Mouse (Mus musculus): ENCODE measurements around the gene Nanos1. TPM values are rescaled to one million over a fixed set of nuclear protein-coding genes. Genes with fewer than 3 reads are reported as not detected.

Gene Nanos1
- total and polyA plus RNA-seq, 3 experiments: 1.2 to 3.2 (median 1.3) TPM

DNA sequence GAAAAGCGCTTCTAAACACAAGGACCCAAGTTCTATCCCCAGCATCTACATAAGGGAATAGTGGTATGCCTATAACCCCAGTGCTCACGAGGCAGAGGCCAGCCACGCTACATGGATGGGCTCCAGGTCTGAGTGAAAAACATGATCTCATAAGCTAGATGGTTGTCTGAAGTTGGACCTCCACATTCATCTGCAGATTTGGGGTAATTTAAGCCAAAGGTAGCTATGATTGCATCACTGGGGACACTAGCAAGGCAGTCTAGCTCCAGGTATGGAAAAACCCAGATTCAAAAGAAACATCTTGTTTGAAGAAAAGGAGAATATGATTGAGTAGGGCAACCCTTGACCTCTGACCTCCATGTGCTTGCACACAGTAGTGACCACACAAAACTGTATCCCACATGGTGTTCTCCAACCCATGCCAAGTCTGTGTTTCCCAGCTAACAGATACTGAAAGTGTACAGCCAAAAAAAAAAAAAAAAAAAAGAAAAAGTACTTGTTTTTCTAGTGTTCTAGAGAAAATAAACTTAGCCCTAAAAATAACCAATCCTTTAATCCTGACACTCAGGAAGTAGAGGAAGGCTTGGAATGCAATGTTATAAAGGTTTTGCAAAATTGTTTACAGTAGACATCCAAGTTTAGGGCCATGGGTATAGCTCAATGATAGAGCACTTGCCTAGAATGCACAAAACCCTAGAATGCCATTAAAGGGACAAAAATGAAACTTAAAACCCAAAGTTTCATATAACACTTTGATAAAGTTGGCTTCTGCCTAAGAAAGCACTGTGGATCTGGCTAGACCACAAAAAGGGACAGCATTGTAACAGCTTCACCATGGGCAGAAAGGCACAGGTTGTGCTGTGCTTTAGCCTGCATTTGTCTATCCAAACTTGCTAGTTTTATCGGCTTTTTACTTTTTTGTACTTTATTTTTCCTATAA, 3.4 kb downstream of the Nanos1 start:
- no peak overlapping the region for H3K9ac ChIP-seq (ENCODE audit: insufficient read depth, low read depth)
- dilution Hi-C loops (cut with MboI; ENCODE audit: extremely low pct_ligation_motif_present, extremely low pct_unique_long_range_greater_than_20kb, low sequenced_read_pairs) (no loop called here), in situ Hi-C loops (cut with MboI; ENCODE audit: low pct_ligation_motif_present, low pct_unique_long_range_greater_than_20kb, low sequenced_read_pairs) (no loop called here)
- H3K4me1 ChIP-seq (ENCODE audit: control insufficient read depth in 1 of 2, insufficient read depth in 2 of 2): peaks cover 0 to 16% of the 10 kb centered on the region in 2 experiments; a peak in 2 of 4 replicates
- H3K4me2 ChIP-seq (ENCODE audit: insufficient read depth, low read depth, poor library complexity, severe bottlenecking): no peak overlapping the region
- H3K4me3 ChIP-seq (replicated peaks in 1 of 3; ENCODE audit: low read depth in 2 of 3, low read length in 2 of 3, poor library complexity in 1 of 3): no peak overlapping the region
- H3K36me3 ChIP-seq (replicated peaks in 1 of 2; ENCODE audit: control insufficient read depth in 1 of 2, insufficient read depth in 1 of 2, low read length in 1 of 2): peaks cover 25 to 46% of the 10 kb centered on the region in 2 experiments
- no peak overlapping the region for H3K27ac ChIP-seq (ENCODE audit: insufficient read depth, low read depth)
- no peaks in the 10 kb centered on the region for H3K9me3 ChIP-seq (replicated peaks; ENCODE audit: low read length)
- H3K27me3 ChIP-seq (replicated peaks): peaks cover 4% of the 10 kb centered on the region
- 0 out of 2 replicates have a peak, but pooled peaks have one; percentile 36 for TF ChIP-seq CHD2 (IDR thresholded peaks at IDR 0.05; ENCODE audit: low read length)
- TF ChIP-seq UBTF (IDR thresholded peaks at IDR 0.05; ENCODE audit: low read depth, low read length): no peak
- TF ChIP-seq MAX (IDR thresholded peaks at IDR 0.05; ENCODE audit: low read length): no peak
- TF ChIP-seq RAD21 (IDR thresholded peaks at IDR 0.05; ENCODE audit: low read depth, low read length): no peak
- 0 out of 2 replicates have a peak, but pooled peaks have one; percentile 76 for TF ChIP-seq POLR2AphosphoS2 (IDR thresholded peaks at IDR 0.05; ENCODE audit: low read depth, low read length)
- TF ChIP-seq NELFE (IDR thresholded peaks at IDR 0.05; ENCODE audit: low read depth, low read length): no peak
- peak; percentile 38 for TF ChIP-seq POLR2A (IDR thresholded peaks at IDR 0.05; ENCODE audit: low read depth, low read length)
- no peak for TF ChIP-seq IRF4 (IDR thresholded peaks at IDR 0.05; ENCODE audit: low read depth, low read length)
- TF ChIP-seq ZMIZ1 (IDR thresholded peaks at IDR 0.05; ENCODE audit: low read depth, low read length): peak; percentile 4; the same call in 1 of the 2 replicates
- DNase-seq (ENCODE audit: extremely low read depth): no peak
- peaks cover 5% of the 10 kb centered on the region for H3K79me2 ChIP-seq (replicated peaks; ENCODE audit: control insufficient read depth, extremely low read depth, insufficient read depth, poor library complexity, severe bottlenecking)

DNA sequence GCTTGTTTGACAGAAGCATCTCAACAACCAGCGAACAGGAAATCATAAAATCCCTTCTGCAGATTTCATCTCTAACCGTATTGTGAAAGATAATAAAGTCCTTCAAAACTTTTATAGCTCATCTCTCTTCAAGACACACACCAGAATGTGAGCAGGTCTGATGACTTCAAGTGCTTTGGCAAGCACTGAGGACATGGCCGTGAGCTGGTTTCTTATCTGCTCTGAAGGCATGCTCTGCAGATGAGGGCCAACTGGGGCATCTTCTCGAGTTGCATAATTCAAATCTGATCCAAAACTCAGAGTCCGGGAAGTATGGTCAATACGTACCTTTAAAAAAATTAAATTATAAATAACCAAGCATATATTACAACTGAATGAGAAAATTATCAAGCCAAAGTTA, 17.6 kb downstream of the Nanos1 start:
- Histone ChIP-seq H3K4me1 (ENCODE audit: control insufficient read depth in 1 of 2, insufficient read depth in 2 of 2) (no peaks in the 10 kb centered on the region), H3K36me3 (replicated peaks in 1 of 2; ENCODE audit: control insufficient read depth in 1 of 2, insufficient read depth in 1 of 2, low read length in 1 of 2) (peaks cover 50 to 93% of the 10 kb centered on the region in 2 experiments), H3K9me3 (replicated peaks; ENCODE audit: low read length) (no peaks in the 10 kb centered on the region), H3K4me2 (ENCODE audit: insufficient read depth, low read depth, poor library complexity, severe bottlenecking) (no peak overlapping the region), H3K79me2 (replicated peaks; ENCODE audit: control insufficient read depth, extremely low read depth, insufficient read depth, poor library complexity, severe bottlenecking) (peaks cover 39% of the 10 kb centered on the region), H3K27ac (ENCODE audit: insufficient read depth, low read depth) (no peak overlapping the region), H3K4me3 (replicated peaks in 1 of 3; ENCODE audit: low read depth in 2 of 3, low read length in 2 of 3, poor library complexity in 1 of 3) (no peak overlapping the region), H3K27me3 (replicated peaks) (no peaks in the 10 kb centered on the region), H3K9ac (ENCODE audit: insufficient read depth, low read depth) (no peak overlapping the region)
- dilution Hi-C loops (cut with MboI; ENCODE audit: extremely low pct_ligation_motif_present, extremely low pct_unique_long_range_greater_than_20kb, low sequenced_read_pairs) (no loop called here), in situ Hi-C loops (cut with MboI; ENCODE audit: low pct_ligation_motif_present, low pct_unique_long_range_greater_than_20kb, low sequenced_read_pairs) (no loop called here)
- no peak for DNase-seq (ENCODE audit: extremely low read depth)
- TF ChIP-seq RAD21 (IDR thresholded peaks at IDR 0.05; ENCODE audit: low read depth, low read length) (no peak), MAFK (IDR thresholded peaks at IDR 0.05; ENCODE audit: insufficient replicate concordance, low read length) (no peak), POLR2AphosphoS2 (IDR thresholded peaks at IDR 0.05; ENCODE audit: low read depth, low read length) (no peak), ZMIZ1 (IDR thresholded peaks at IDR 0.05; ENCODE audit: low read depth, low read length) (no peak), NELFE (IDR thresholded peaks at IDR 0.05; ENCODE audit: low read depth, low read length) (no peak), TCF12 (IDR thresholded peaks at IDR 0.05; ENCODE audit: low read depth, low read length) (no peak), POLR2A (IDR thresholded peaks at IDR 0.05; ENCODE audit: low read depth, low read length) (no peak), ELF1 (IDR thresholded peaks at IDR 0.05; ENCODE audit: low read depth, low read length) (no peak), GABPA (IDR thresholded peaks at IDR 0.05; ENCODE audit: insufficient replicate concordance, low read depth, low read length) (no peak), ZNF384 (IDR thresholded peaks at IDR 0.05; ENCODE audit: low read depth, low read length) (no peak), TBP (conservative IDR thresholded peaks at IDR 0.05; ENCODE audit: low read depth, low read length) (no peak), SIN3A (IDR thresholded peaks at IDR 0.05; ENCODE audit: low read length) (no peak), MAX (IDR thresholded peaks at IDR 0.05; ENCODE audit: low read length) (no peak), RCOR1 (conservative IDR thresholded peaks at IDR 0.05; ENCODE audit: low read depth, low read length) (no peak)

All from CH12.LX (cell line).